Mouse (Mus musculus): ENCODE measurements around the gene C1qtnf9.

DNA sequence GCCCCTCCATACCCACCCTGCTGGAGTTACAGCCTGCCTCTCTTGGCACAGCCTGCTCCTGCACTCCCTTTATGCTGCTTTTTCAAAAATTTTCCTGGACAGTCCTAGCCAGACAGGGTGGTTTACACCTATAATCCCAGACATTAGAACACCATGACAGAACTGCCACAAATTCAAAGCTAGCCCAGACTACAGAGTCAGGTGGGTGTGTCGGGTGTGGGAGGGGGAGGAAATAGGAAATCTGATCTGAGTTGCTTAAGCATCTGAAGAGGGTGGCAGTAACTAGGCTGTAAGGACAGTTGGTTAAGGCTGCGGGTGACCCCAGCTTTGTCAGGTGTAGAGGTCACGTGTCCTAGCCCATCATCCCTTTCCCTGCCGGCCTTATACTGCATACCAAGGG lies 40.8 kb upstream of the C1qtnf9 start:
- TF ChIP-seq POLR2A (IDR thresholded peaks at IDR 0.05; ENCODE audit: control insufficient read depth, low read depth, low read length) (no peak), CTCF (IDR thresholded peaks at IDR 0.05; ENCODE audit: control insufficient read depth, insufficient read depth, insufficient replicate concordance, low read depth, low read length) (no peak; the same call in 1 of the 2 replicates)
